Mouse (Mus musculus): Measurements from ENCODE around the gene Uqcc1.
"Not testable (repeated sequence)": the region's sequence is repeated elsewhere in the genome, so short reads cannot be mapped to it uniquely, and the experiment has no call there.

The Uqcc1 gene

DNA sequence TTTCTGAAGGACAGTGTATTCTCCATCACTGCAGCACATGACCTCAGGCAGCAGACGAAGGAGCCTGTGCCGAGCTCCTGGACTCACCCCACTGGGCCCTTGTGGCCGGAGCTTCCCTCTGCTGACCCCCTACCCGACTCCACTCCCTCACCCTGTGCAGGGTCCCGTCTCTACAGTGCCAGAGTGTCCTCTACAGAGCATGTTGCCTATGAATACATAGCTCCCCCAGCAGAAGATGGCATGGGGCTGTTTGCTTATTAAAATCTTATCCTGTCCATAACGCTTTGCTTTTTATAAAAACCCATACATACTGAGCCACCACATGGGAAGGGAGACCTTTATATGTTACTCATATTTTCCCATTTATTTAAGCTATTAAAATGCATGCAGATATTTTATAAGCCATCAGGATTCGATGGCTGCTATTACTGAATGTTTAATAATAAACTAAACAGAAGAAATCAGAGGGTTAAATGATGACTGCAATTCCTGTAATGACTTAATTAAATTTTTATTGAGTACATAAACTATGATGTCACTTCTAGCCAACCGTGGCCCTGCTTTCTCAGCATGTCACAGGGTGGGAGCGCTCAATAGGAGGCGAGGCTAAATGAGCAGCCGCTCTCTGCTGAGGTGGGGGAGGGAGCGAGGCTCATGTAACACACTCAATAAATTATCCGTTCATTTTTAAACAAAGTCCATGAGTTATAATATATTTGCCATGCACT is 67.4 kb downstream of the Uqcc1 start:
- no peak for DNase-seq (ENCODE audit: low spot score in 2 of 2)

GRCm38 (mm10) chr2:155861581-155861980 is 68.5 kb downstream of the Uqcc1 start:
- DNase-seq (ENCODE audit: low spot score in 2 of 2), result no peak

DNA sequence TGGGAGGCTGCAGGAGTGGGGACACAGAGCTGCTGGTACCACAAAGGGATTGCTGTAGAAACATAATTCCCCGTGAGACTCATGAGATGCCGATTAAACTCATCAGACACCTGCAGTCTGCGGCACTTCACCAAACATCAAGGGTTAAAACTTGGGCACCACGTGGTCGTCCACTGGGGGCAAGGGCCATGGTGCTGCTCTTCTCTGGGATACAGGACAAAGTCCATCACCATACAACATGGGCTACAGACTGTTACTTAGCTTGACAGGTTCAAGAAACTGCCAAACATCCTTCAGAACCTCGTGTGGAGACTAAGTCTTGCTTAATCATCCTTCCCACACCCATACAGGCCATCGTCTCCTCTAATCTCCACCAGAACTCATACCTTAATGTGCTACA is 70.0 kb downstream of the Uqcc1 start:
- no peak for DNase-seq (ENCODE audit: low spot score in 2 of 2)

DNA sequence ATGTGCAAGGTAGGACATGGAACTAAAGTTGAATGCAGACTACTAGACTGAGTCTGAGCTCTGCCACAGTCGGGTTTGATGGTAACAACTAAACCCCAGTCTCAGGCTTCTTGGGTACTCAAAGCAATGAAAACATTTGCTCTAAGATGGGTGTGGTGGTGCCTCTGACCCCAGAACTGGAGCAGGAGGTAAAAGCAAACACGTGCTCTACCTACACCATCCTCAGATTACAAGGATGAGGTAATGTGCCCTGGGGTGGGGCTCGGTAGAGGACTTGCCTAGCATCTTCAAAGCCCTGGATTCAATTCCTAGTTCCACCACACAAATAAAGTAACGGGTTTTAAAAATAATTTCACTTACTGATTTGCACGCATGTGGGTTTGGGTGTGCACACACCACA is 77.6 kb downstream of the Uqcc1 start:
- DNase-seq (ENCODE audit: low spot score in 2 of 2), result no peak

DNA sequence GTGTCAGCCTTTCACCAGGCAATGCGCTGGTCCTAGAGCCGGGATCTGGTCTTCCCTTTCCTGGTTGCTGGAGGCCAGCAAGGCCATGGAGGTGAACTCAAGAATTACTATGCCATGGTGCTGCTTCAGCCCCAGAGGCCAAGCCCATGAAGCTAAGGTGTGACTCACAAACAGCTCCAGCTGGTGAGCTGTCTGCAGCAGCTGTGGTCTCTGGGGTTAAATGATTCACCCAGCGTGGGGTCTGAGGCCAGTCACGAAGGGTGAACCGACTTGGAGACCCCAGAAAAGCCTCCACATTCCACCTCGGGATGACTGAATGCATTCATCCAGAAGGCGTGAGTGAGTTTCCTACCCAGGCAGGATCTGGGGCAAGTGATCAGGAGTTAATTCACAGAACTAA is 80.0 kb downstream of the Uqcc1 start:
- DNase-seq (ENCODE audit: low spot score in 2 of 2), result no peak

- no peak for DNase-seq (ENCODE audit: low spot score in 2 of 2)
Measured at GRCm38 (mm10) chr2:155849464-155849863, 80.6 kb downstream of the Uqcc1 start.

DNA sequence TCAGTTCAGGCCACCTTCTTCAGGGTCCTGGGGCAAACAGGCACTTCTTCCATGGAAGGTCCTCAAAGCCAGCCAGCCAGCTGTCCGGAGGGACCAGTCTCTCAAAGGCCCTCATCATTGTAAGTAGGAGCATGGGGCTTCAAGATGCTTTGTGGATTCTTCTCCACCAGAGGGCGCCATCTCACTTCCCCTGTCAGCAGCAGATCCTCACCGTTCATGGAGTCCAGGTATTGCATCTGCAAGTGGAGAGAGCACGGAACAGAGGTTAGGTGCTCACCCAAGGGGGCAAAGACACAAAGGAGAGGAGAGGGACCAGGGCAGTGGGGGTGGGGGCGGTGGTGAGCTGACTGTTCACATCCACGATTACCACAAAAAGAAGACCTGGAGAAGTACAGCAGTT is 81.8 kb downstream of the Uqcc1 start:
- peak; percentile 54 to 56 for DNase-seq (ENCODE audit: low spot score in 2 of 2)

DNA sequence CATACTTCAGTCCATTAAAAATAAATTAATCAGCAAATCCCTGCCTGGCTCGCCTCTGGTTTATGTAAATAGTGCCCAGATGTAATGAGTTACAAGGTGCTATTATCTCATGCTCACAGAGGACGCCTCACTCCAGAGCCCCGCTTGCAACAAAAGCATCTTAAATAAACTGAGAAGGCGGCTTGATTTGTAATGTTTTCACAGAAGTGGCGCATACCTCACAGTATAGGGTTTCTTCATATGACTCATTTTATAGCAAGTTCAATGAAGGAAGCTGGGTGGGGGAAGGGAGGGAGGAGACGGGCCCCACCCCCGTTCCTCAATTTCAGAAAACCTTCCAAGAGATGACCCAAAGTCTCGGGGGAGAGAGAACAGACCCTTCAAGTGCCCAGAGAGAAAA is 83.2 kb downstream of the Uqcc1 start:
- no peak for DNase-seq (ENCODE audit: low spot score in 2 of 2)

DNA sequence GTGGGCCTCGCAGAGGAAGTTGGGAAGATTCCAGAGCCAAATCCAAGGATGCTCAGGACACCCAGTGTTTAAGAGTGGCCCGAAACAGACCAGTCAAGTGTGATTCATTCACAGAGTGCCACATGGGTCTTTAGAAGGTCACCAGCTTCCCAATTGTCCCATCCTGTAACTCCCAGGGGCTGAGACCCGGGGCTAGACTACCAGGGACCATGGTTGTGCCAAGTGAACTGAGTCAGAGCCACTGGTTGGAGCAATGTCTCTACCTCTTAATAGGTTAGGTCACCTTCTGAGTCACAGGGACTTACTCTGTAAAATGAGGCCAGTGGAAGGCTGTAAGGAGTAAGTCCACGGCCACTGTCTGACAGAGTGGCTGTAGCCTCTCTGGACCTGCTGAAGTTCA is 91.1 kb downstream of the Uqcc1 start:
- no peak for DNase-seq (ENCODE audit: low spot score in 2 of 2)

GRCm38 (mm10) chr2:155837961-155838360 is 92.1 kb downstream of the Uqcc1 start:
- no peak for DNase-seq (ENCODE audit: low spot score in 2 of 2)

DNA sequence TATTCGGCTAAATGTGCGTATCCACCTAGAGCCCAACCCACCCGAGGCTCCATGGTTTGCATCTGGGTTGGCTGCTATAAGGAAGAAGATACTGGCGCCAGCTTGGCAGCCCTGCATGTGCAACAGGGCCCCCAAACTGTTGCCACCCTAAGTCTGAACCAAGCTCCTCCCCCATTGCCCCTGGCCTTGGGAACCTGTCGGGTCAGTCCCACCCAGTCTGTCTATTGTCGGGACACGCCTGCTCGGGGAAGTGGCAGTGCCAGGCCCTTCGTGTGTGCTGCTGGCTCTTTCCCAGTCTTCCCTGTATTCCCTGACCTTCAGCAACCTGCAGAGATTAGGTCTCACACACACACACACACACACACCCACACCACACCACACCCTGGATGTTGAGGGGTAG is 95.4 kb downstream of the Uqcc1 start, which contains the start of gene Fam83c:
Gene Fam83c (minus strand): TSS at position 123 of the 400 bp plus-strand sequence.
- no peak for DNase-seq (ENCODE audit: low spot score in 2 of 2)

- DNase-seq (ENCODE audit: low spot score in 2 of 2), result not testable (repeated sequence)
Measured at GRCm38 (mm10) chr2:155832087-155832486, 98.0 kb downstream of the Uqcc1 start.

GRCm38 (mm10) chr2:155831302-155831701 is 98.8 kb downstream of the Uqcc1 start:
- no peak for DNase-seq (ENCODE audit: low spot score in 2 of 2)

DNA sequence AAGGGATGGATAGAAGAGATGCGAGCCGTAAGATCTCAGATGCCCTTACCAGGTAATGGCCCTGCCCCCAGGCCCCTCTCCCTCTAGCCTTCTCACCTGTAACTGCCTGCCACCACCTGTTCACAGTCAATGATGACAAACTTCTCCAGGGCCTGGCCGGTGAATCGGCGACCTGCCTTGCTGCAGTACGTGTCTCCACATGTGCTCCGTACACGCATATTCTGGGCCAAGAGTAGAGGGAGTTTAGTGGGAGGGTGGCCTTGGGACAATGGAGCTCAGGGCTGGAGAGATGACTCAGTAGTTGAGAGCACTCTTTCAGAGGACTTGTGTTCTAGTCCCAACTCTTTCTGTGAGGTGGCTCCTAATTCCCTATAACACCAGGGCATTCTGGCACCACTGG is 99.3 kb downstream of the Uqcc1 start:
- DNase-seq (ENCODE audit: low spot score in 2 of 2), result no peak

GRCm38 (mm10) chr2:155826630-155827424 is 103.3 kb downstream of the Uqcc1 start, which contains the start of gene Eif6:
TSS of gene Eif6 (minus strand) at chr2:155826925.
- DNase-seq (ENCODE audit: low spot score in 2 of 2), result peak; percentile 87 to 89

GRCm38 (mm10) chr2:155825904-155826629 is 104.0 kb downstream of the Uqcc1 start:
- peak in 1 of 2 experiments; percentile 12 for DNase-seq (ENCODE audit: low spot score in 2 of 2)

DNA sequence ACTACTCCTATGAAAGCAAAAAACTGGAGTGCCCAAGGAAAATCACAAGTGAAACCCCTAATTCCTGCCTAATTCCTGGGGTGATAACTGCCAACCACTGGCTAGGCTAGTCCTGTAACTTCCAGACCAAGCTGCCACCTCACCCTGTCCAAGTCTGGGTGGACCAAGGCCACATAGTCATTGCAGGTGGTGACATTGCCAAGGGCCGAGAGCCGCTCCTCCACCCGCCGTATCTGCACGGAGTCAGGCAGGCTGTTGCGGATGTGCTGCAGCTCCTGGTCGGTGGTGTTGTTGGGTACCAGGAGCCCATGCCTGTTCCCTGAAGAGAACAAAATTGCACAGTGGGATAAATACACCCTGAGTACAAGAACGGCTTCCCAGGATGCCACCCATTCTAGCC is 106.4 kb downstream of the Uqcc1 start:
- no peak for DNase-seq (ENCODE audit: low spot score in 2 of 2)

DNA sequence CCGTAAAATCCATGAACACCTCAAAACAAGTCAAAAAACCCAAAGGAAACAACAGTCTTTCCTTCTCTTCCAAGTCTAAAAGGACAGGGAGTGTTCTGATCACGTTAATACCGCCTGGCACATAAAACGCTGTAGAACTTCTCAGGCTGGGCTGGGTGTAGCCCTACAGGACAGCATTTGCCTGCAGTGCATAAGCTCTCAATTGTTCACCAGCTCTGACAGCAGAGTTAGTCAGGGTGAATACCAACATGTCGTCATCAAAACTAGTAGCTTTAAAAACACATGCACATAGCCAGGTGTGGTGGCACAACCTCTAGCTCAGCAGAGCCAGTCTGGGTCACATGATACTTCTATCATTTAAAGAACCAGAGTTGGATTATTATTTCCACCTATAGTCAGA is 109.3 kb downstream of the Uqcc1 start:
- DNase-seq (ENCODE audit: low spot score in 2 of 2), result no peak

DNA sequence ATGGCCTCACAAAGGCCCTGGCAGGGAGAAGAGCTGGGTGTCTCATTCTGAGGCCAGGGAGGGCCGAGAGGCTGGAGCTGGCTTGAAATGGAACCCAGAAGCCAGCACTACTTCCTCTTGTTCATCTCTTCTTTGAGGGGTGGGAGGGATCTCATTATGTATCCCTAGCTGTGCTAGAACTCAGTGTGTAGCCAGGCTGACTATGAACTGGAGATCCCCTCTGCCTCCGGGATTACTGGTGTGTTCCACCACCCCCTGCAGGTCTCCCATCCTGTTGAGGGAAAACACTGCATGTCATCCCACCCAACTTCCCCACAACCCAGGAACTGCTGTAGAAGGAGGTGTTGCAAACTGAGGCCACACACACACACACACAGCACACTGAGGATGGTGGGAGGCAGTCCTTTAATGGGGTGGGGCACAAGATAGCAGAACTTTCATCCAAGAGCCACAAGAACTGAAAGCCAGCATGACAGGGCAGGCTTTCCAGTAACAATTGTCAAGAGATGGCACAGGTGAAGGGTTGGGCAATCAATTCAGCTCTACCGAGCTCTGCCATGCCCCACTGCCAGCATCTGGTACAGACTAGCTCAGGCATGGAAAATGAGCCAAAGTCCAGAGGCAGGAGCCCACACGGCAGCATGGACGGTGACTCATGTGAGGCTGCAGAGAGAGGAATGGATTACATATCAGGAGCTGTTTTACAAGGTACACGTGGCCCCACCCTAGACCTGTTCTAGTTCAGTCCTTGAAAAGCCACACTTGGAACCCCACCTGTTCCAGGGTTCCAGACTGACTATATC is 110.5 kb downstream of the Uqcc1 start:
- no peak for DNase-seq (ENCODE audit: low spot score in 2 of 2)

GRCm38 (mm10) chr2:155819392-155819448 is 110.9 kb downstream of the Uqcc1 start, which contains the start of gene BC029722:
TSS of gene BC029722 (minus strand) at chr2:155819426.
- DNase-seq (ENCODE audit: low spot score in 2 of 2), result no peak

DNA sequence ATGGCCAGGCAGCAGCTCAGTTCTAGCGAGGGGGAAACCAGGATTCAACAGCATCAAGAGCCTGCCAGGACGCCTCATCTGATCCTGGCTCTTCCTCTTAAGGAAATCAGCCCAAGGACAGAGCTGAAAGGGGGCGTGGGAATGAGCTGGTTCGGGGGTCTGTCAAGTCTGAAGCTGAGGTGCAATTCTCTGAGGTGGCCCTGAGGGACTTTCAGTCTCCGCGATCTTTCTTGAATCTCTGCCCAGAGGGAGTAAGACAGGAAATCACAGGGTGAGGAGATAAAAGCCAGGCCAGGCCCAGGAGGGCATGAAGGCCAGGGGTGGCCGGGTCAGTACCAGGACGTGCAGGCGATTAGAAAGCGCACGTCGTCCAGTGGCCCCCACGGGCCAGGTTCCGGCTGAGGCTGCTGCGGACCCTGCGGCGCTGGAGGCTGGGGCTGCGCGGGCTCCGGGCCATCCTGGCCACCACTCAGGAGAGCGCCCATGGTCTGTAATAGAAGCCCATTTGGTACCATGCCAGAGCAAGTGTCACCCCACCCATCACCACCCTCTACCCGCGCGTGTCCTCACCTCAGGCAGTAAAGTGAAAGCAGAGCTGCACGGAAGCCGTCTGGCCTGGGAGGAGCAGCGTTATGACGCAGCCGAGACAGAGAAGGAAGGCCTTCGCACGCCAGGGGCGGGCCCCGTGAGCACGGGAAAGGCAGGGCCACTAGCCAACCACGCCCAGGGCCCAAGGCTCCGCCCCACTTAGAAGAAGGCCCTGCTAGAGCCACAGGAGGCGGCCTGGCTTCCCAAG is 111.3 kb downstream of the Uqcc1 start:
- peak; percentile 95 to 96 for DNase-seq (ENCODE audit: low spot score in 2 of 2)
